Mouse (Mus musculus): ENCODE data around the gene 2210408I21Rik.
A peak's percentile ranks its signal among the peaks of the same experiment; 100 is the strongest.

2210408I21Rik gene

GRCm38 (mm10) chr13:77278659-77279413, 143.5 kb downstream of the 2210408I21Rik start:
- no peak for DNase-seq (ENCODE audit: low spot score in 2 of 2)

GRCm38 (mm10) chr13:77295519-77295918, 160.2 kb downstream of the 2210408I21Rik start:
- DNase-seq (ENCODE audit: low spot score in 2 of 2), result peak; percentile 30 to 49

GRCm38 (mm10) chr13:77324101-77324500, 188.8 kb downstream of the 2210408I21Rik start:
- no peak for DNase-seq (ENCODE audit: low spot score in 2 of 2)

GRCm38 (mm10) chr13:77326174-77326959, 191.0 kb downstream of the 2210408I21Rik start:
- no peak for DNase-seq (ENCODE audit: low spot score in 2 of 2)

- no peak for DNase-seq (ENCODE audit: low spot score in 2 of 2)
Measured at GRCm38 (mm10) chr13:77342097-77342496, 206.8 kb downstream of the 2210408I21Rik start.

- DNase-seq (ENCODE audit: low spot score in 2 of 2), result no peak
Measured at GRCm38 (mm10) chr13:77385448-77385970, 250.2 kb downstream of the 2210408I21Rik start.

- no peak for DNase-seq (ENCODE audit: low spot score in 2 of 2)
Measured at GRCm38 (mm10) chr13:77386001-77386400, 250.7 kb downstream of the 2210408I21Rik start.

GRCm38 (mm10) chr13:77388148-77388547, 252.8 kb downstream of the 2210408I21Rik start:
- DNase-seq (ENCODE audit: low spot score in 2 of 2), result no peak

GRCm38 (mm10) chr13:77389209-77389608, 253.9 kb downstream of the 2210408I21Rik start:
- DNase-seq (ENCODE audit: low spot score in 2 of 2), result no peak

- no peak for DNase-seq (ENCODE audit: low spot score in 2 of 2)
Measured at GRCm38 (mm10) chr13:77396374-77396773, 261.0 kb downstream of the 2210408I21Rik start.

- no peak for DNase-seq (ENCODE audit: low spot score in 2 of 2)
Measured at GRCm38 (mm10) chr13:77396981-77397380, 261.6 kb downstream of the 2210408I21Rik start.

GRCm38 (mm10) chr13:77397646-77398045, 262.3 kb downstream of the 2210408I21Rik start:
- no peak for DNase-seq (ENCODE audit: low spot score in 2 of 2)

GRCm38 (mm10) chr13:77398477-77398876, 263.1 kb downstream of the 2210408I21Rik start:
- no peak for DNase-seq (ENCODE audit: low spot score in 2 of 2)

- DNase-seq (ENCODE audit: low spot score in 2 of 2), result no peak
Measured at GRCm38 (mm10) chr13:77400762-77401161, 265.4 kb downstream of the 2210408I21Rik start.

- DNase-seq (ENCODE audit: low spot score in 2 of 2), result no peak
Measured at GRCm38 (mm10) chr13:77408530-77408929, 273.2 kb downstream of the 2210408I21Rik start.

GRCm38 (mm10) chr13:77409804-77410203, 274.5 kb downstream of the 2210408I21Rik start:
- DNase-seq (ENCODE audit: low spot score in 2 of 2), result no peak

- DNase-seq (ENCODE audit: low spot score in 2 of 2), result no peak
Measured at GRCm38 (mm10) chr13:77412829-77413228, 277.5 kb downstream of the 2210408I21Rik start.

GRCm38 (mm10) chr13:77450007-77450567, 314.7 kb downstream of the 2210408I21Rik start:
- DNase-seq (ENCODE audit: low spot score in 2 of 2), result no peak

- no peak for DNase-seq (ENCODE audit: low spot score in 2 of 2)
Measured at GRCm38 (mm10) chr13:77470093-77470621, 334.8 kb downstream of the 2210408I21Rik start.

GRCm38 (mm10) chr13:77476420-77476819, 341.1 kb downstream of the 2210408I21Rik start:
- DNase-seq (ENCODE audit: low spot score in 2 of 2), result no peak

GRCm38 (mm10) chr13:77478425-77479119, 343.2 kb downstream of the 2210408I21Rik start:
- DNase-seq (ENCODE audit: low spot score in 2 of 2), result no peak
